Mouse (Mus musculus): ENCODE results near the gene Hp1bp3.

GRCm38 (mm10) chr4:138292028-138292427, 75.9 kb downstream of the Hp1bp3 start:
- TF ChIP-seq POLR2A (IDR thresholded peaks at IDR 0.05; ENCODE audit: low read depth, low read length) (no peak), CTCF (IDR thresholded peaks at IDR 0.05; ENCODE audit: extremely low read depth, insufficient read depth, insufficient read length, insufficient replicate concordance) (no peak)

Measured in spleen, adult 2 months (tissue).